Mouse (Mus musculus): ENCODE results near the gene Gm20388. TPM values are rescaled to one million over a fixed set of nuclear protein-coding genes. Genes with fewer than 3 reads are reported as not detected.

Gm20388 gene
- polyA plus RNA-seq, 1 experiment from 2014 or later = 3.6 TPM

GRCm38 (mm10) chr8:121868896-121869295, 1958.3 kb downstream of the Gm20388 start:
- H3K4me3 ChIP-seq = no peak overlapping the region
- H3K36me3 ChIP-seq (replicated peaks) = no peaks in the 10 kb centered on the region
- DNase-seq (ENCODE audit: low spot score) = no peak
- H3K27ac ChIP-seq (replicated peaks) = no peak overlapping the region
- peaks cover 25% of the 10 kb centered on the region for H3K4me1 ChIP-seq
- peaks cover 12% of the 10 kb centered on the region; the same call in 1 of the 2 replicates for H3K27me3 ChIP-seq (replicated peaks; ENCODE audit: low read depth, poor library complexity, severe bottlenecking)
- H3K9me3 ChIP-seq = no peaks in the 10 kb centered on the region
- 88% methylated on average over 7 of the region's 7 CpGs for WGBS

- Histone ChIP-seq H3K27ac (replicated peaks) (no peak overlapping the region), H3K9me3 (no peaks in the 10 kb centered on the region), H3K4me3 (no peak overlapping the region), H3K27me3 (replicated peaks; ENCODE audit: low read depth, poor library complexity, severe bottlenecking) (peaks cover 12% of the 10 kb centered on the region; the same call in 1 of the 2 replicates), H3K4me1 (peaks cover 32% of the 10 kb centered on the region), H3K36me3 (replicated peaks) (no peaks in the 10 kb centered on the region)
- 91% methylated on average over 2 of the region's 2 CpGs for WGBS
- DNase-seq (ENCODE audit: low spot score) = no peak
Measured at GRCm38 (mm10) chr8:121870190-121870589, 1959.5 kb downstream of the Gm20388 start.

GRCm38 (mm10) chr8:121871833-121872440, 1961.3 kb downstream of the Gm20388 start:
- no peaks in the 10 kb centered on the region for H3K9me3 ChIP-seq
- H3K4me1 ChIP-seq = peaks cover 29% of the 10 kb centered on the region
- H3K27me3 ChIP-seq (replicated peaks; ENCODE audit: low read depth, poor library complexity, severe bottlenecking) = peaks cover 12% of the 10 kb centered on the region; the same call in 1 of the 2 replicates
- peak overlapping the region; percentile 4; the same call in 1 of the 2 replicates for H3K27ac ChIP-seq (replicated peaks)
- 60% methylated on average over 10 of the region's 10 CpGs for WGBS
- no peaks in the 10 kb centered on the region for H3K36me3 ChIP-seq (replicated peaks)
- no peak overlapping the region; the same call in 1 of the 2 replicates for H3K4me3 ChIP-seq
- no peak for DNase-seq (ENCODE audit: low spot score)

GRCm38 (mm10) chr8:121874031-121874430, 1963.4 kb downstream of the Gm20388 start:
- peak; percentile 54 for DNase-seq (ENCODE audit: low spot score)
- Histone ChIP-seq H3K27me3 (replicated peaks; ENCODE audit: low read depth, poor library complexity, severe bottlenecking) (peaks cover 12% of the 10 kb centered on the region; the same call in 1 of the 2 replicates), H3K27ac (replicated peaks) (no peak overlapping the region), H3K4me1 (peaks cover 25% of the 10 kb centered on the region), H3K4me3 (no peak overlapping the region), H3K9me3 (no peaks in the 10 kb centered on the region), H3K36me3 (replicated peaks) (no peaks in the 10 kb centered on the region)
- 69% methylated on average over 9 of the region's 9 CpGs for WGBS

- Histone ChIP-seq H3K36me3 (replicated peaks) (no peaks in the 10 kb centered on the region), H3K9me3 (no peaks in the 10 kb centered on the region), H3K27ac (replicated peaks) (no peak overlapping the region), H3K4me1 (peaks cover 25% of the 10 kb centered on the region), H3K27me3 (replicated peaks; ENCODE audit: low read depth, poor library complexity, severe bottlenecking) (peaks cover 12% of the 10 kb centered on the region; the same call in 1 of the 2 replicates), H3K4me3 (no peak overlapping the region)
- no peak for DNase-seq (ENCODE audit: low spot score)
- WGBS = 81% methylated on average over 3 of the region's 3 CpGs
Measured at GRCm38 (mm10) chr8:121875045-121875444, 1964.4 kb downstream of the Gm20388 start.

- DNase-seq (ENCODE audit: low spot score) = no peak
- no peak overlapping the region for H3K27ac ChIP-seq (replicated peaks)
- H3K9me3 ChIP-seq = no peaks in the 10 kb centered on the region
- H3K4me1 ChIP-seq = peaks cover 25% of the 10 kb centered on the region
- WGBS = 88% methylated on average over 9 of the region's 9 CpGs
- H3K27me3 ChIP-seq (replicated peaks; ENCODE audit: low read depth, poor library complexity, severe bottlenecking) = peaks cover 12% of the 10 kb centered on the region; the same call in 1 of the 2 replicates
- no peak overlapping the region for H3K4me3 ChIP-seq
- peaks cover 2% of the 10 kb centered on the region; the same call in 1 of the 2 replicates for H3K36me3 ChIP-seq (replicated peaks)
Measured at GRCm38 (mm10) chr8:121875517-121875916, 1964.9 kb downstream of the Gm20388 start.

GRCm38 (mm10) chr8:121877212-121877611, 1966.6 kb downstream of the Gm20388 start:
- no peaks in the 10 kb centered on the region for H3K9me3 ChIP-seq
- no peak for DNase-seq (ENCODE audit: low spot score)
- no peak overlapping the region for H3K27ac ChIP-seq (replicated peaks)
- H3K4me1 ChIP-seq = peaks cover 21% of the 10 kb centered on the region
- peaks cover under 1% of the 10 kb centered on the region; the same call in 1 of the 2 replicates for H3K27me3 ChIP-seq (replicated peaks; ENCODE audit: low read depth, poor library complexity, severe bottlenecking)
- whole genome bisulfite sequencing = 75% methylated on average over 5 of the region's 5 CpGs
- peaks cover 14% of the 10 kb centered on the region for H3K36me3 ChIP-seq (replicated peaks)
- no peak overlapping the region for H3K4me3 ChIP-seq

GRCm38 (mm10) chr8:121877828-121878480, 1967.3 kb downstream of the Gm20388 start:
- 88% methylated on average over 7 of the region's 7 CpGs for WGBS
- no peak overlapping the region for H3K4me3 ChIP-seq
- DNase-seq (ENCODE audit: low spot score) = no peak

GRCm38 (mm10) chr8:121879712-121880111, 1969.1 kb downstream of the Gm20388 start:
- Histone ChIP-seq H3K4me1 (peaks cover 9% of the 10 kb centered on the region), H3K4me3 (no peak overlapping the region), H3K9me3 (no peaks in the 10 kb centered on the region), H3K27ac (replicated peaks) (no peak overlapping the region), H3K36me3 (replicated peaks) (peaks cover 39% of the 10 kb centered on the region), H3K27me3 (replicated peaks; ENCODE audit: low read depth, poor library complexity, severe bottlenecking) (no peaks in the 10 kb centered on the region)
- WGBS = 82% methylated on average over 3 of the region's 3 CpGs
- DNase-seq (ENCODE audit: low spot score) = no peak

More at GRCm38 (mm10) chr8:121877828-121878480, 1967.3 kb downstream of the Gm20388 start:
- Histone ChIP-seq H3K36me3 (replicated peaks) (peaks cover 22% of the 10 kb centered on the region), H3K4me1 (peaks cover 17% of the 10 kb centered on the region), H3K27ac (replicated peaks) (no peak overlapping the region), H3K27me3 (replicated peaks; ENCODE audit: low read depth, poor library complexity, severe bottlenecking) (no peaks in the 10 kb centered on the region), H3K9me3 (no peaks in the 10 kb centered on the region)

- H3K9me3 ChIP-seq = no peaks in the 10 kb centered on the region
- no peak overlapping the region for H3K4me3 ChIP-seq
- peaks cover 50% of the 10 kb centered on the region for H3K36me3 ChIP-seq (replicated peaks)
- DNase-seq (ENCODE audit: low spot score) = no peak
- H3K4me1 ChIP-seq = peaks cover 5% of the 10 kb centered on the region; the same call in 1 of the 2 replicates
- H3K27ac ChIP-seq (replicated peaks) = no peak overlapping the region
- H3K27me3 ChIP-seq (replicated peaks; ENCODE audit: low read depth, poor library complexity, severe bottlenecking) = no peaks in the 10 kb centered on the region
- WGBS = 56% methylated on average over 1 of the region's 1 CpGs
Measured at GRCm38 (mm10) chr8:121880818-121881217, 1970.2 kb downstream of the Gm20388 start.

- Histone ChIP-seq H3K4me1 (no peaks in the 10 kb centered on the region), H3K27me3 (replicated peaks; ENCODE audit: low read depth, poor library complexity, severe bottlenecking) (no peaks in the 10 kb centered on the region), H3K4me3 (no peak overlapping the region), H3K27ac (replicated peaks) (no peak overlapping the region), H3K36me3 (replicated peaks) (peaks cover 61% of the 10 kb centered on the region), H3K9me3 (no peaks in the 10 kb centered on the region)
- 92% methylated on average over 5 of the region's 5 CpGs for WGBS
- no peak for DNase-seq (ENCODE audit: low spot score)
Measured at GRCm38 (mm10) chr8:121881921-121882320, 1971.3 kb downstream of the Gm20388 start.

- no peaks in the 10 kb centered on the region for H3K9me3 ChIP-seq
- no peak for DNase-seq (ENCODE audit: low spot score)
- H3K27me3 ChIP-seq (replicated peaks; ENCODE audit: low read depth, poor library complexity, severe bottlenecking) = no peaks in the 10 kb centered on the region
- H3K4me1 ChIP-seq = no peaks in the 10 kb centered on the region
- no peak overlapping the region for H3K27ac ChIP-seq (replicated peaks)
- H3K36me3 ChIP-seq (replicated peaks) = peaks cover 79% of the 10 kb centered on the region
- 87% methylated on average over 3 of the region's 3 CpGs for WGBS
- H3K4me3 ChIP-seq = no peak overlapping the region
Measured at GRCm38 (mm10) chr8:121884181-121884580, 1973.5 kb downstream of the Gm20388 start.

GRCm38 (mm10) chr8:121885001-121885400, 1974.4 kb downstream of the Gm20388 start:
- Histone ChIP-seq H3K4me1 (no peaks in the 10 kb centered on the region), H3K4me3 (no peak overlapping the region), H3K27ac (replicated peaks) (no peak overlapping the region), H3K27me3 (replicated peaks; ENCODE audit: low read depth, poor library complexity, severe bottlenecking) (no peaks in the 10 kb centered on the region), H3K9me3 (no peaks in the 10 kb centered on the region), H3K36me3 (replicated peaks) (peaks cover 85% of the 10 kb centered on the region)
- DNase-seq (ENCODE audit: low spot score) = no peak
- 92% methylated on average over 9 of the region's 9 CpGs for WGBS

All from embryonic facial prominence, embryonic 10.5 days (tissue).